Comparison of ENCODE assay signal across 19 mouse cellular contexts in genomic region chr6:39232617-39233016, GRCm38 (mm10). TPM values are rescaled to one million over a fixed set of nuclear protein-coding genes. Genes with fewer than 3 reads are reported as not detected.
A peak's percentile ranks its signal among the peaks of the same experiment; 100 is the strongest.
DNase-seq lines count a peak whose midpoint lies in the region; ATAC-seq and TF ChIP-seq lines count a peak whose summit lies in the region.
"Had no signal": no experiment of that assay in that cellular context is flagged by ENCODE, and none has a peak within 500 bp of the region (broad histone marks: within the 10 kb centered on the region; RNA-seq: fewer than 3 reads in every experiment).

No protein-coding gene starts in this region.

- 42% methylated on average over 4 of the region's 4 CpGs for WGBS in spleen, adult 2 months
- 86% methylated on average over 4 of the region's 4 CpGs for WGBS in hindbrain, embryonic 14.5 days

- peak; percentile 57 for ATAC-seq in common myeloid progenitor, adult 5-6 weeks (replicated peaks; ENCODE audit: low read depth, poor library complexity, severe bottlenecking)
- peak; percentile 47; the same call in 1 of the 2 replicates for ATAC-seq in megakaryocyte progenitor cell, adult 5-6 weeks (replicated peaks; ENCODE audit: poor library complexity)
- ATAC-seq in hindbrain, embryonic 14.5 days (ENCODE audit: low FRiP score) = no peak
- ATAC-seq: forebrain, embryonic 16.5 days had no signal

- H3K4me3 ChIP-seq in spleen, adult 2 months (ENCODE audit: extremely low read depth, insufficient read depth, insufficient read length) = no peak overlapping the region
- H3K4me3 ChIP-seq in hindbrain, embryonic 14.5 days (replicated peaks; ENCODE audit: low read length) = no peak overlapping the region
- H3K4me3 ChIP-seq: embryonic facial prominence, embryonic 13.5 days; forebrain, embryonic 12.5 days; heart, embryonic 10.5 days; hindbrain, embryonic 13.5 days had no signal

- no peak overlapping the region for H3K4me2 ChIP-seq in hindbrain, embryonic 14.5 days (replicated peaks)
- H3K4me2 ChIP-seq: embryonic facial prominence, embryonic 13.5 days; forebrain, embryonic 12.5 days; hindbrain, embryonic 13.5 days had no signal

- no peaks in the 10 kb centered on the region for H3K9me3 ChIP-seq in hindbrain, embryonic 14.5 days (ENCODE audit: control insufficient read depth, low read length)
- H3K9me3 ChIP-seq: embryonic facial prominence, embryonic 13.5 days; forebrain, embryonic 12.5 days; heart, embryonic 10.5 days; hindbrain, embryonic 13.5 days had no signal

- TF ChIP-seq POLR2A in spleen, adult 2 months (IDR thresholded peaks at IDR 0.05; ENCODE audit: low read depth, low read length) = no peak

- no peak for DNase-seq in spleen, adult 2 months (ENCODE audit: low read depth in 1 of 2, low spot score in 2 of 2)
- DNase-seq in spleen, postnatal 10 days (ENCODE audit: low spot score in 2 of 2) = no peak
- DNase-seq in gastrocnemius, postnatal 4 days (ENCODE audit: low spot score in 2 of 2) = no peak
- no peak for DNase-seq in hindbrain, embryonic 14.5 days (ENCODE audit: low spot score)
- no peak for DNase-seq in spleen, adult 18-20 months
- DNase-seq: adrenal gland, adult 2 months; adrenal gland, postnatal 25 days; cerebellum, adult 11-12 months; cerebellum, adult 9-10 months; cerebellum, postnatal 25 days; gastrocnemius, postnatal 14 days; heart, postnatal 10 days had no signal

- H3K27me3 ChIP-seq in spleen, adult 2 months (ENCODE audit: control insufficient read depth, insufficient read depth, low read length) = no peaks in the 10 kb centered on the region
- H3K27me3 ChIP-seq in hindbrain, embryonic 14.5 days (ENCODE audit: control insufficient read depth, insufficient read depth, low read length) = no peaks in the 10 kb centered on the region
- H3K27me3 ChIP-seq: embryonic facial prominence, embryonic 13.5 days had no signal

- H3K9ac ChIP-seq in hindbrain, embryonic 14.5 days = no peak overlapping the region
- H3K9ac ChIP-seq: embryonic facial prominence, embryonic 13.5 days; forebrain, embryonic 12.5 days; hindbrain, embryonic 13.5 days had no signal

- peaks cover 7% of the 10 kb centered on the region; the same call in 1 of the 2 replicates for H3K4me1 ChIP-seq in spleen, adult 2 months (ENCODE audit: control insufficient read depth, insufficient read depth, insufficient read length)
- no peaks in the 10 kb centered on the region for H3K4me1 ChIP-seq in hindbrain, embryonic 14.5 days (replicated peaks; ENCODE audit: control insufficient read depth, insufficient read depth, low read length)
- H3K4me1 ChIP-seq: forebrain, embryonic 12.5 days; heart, embryonic 10.5 days; hindbrain, embryonic 13.5 days had no signal

- TF ChIP-seq CTCF in spleen, adult 2 months (IDR thresholded peaks at IDR 0.05; ENCODE audit: extremely low read depth, insufficient read depth, insufficient read length, insufficient replicate concordance) = no peak

- peak overlapping the region; percentile 57 for H3K27ac ChIP-seq in spleen, adult 2 months (ENCODE audit: insufficient read depth, low read length)
- H3K27ac ChIP-seq in hindbrain, embryonic 14.5 days = no peak overlapping the region
- H3K27ac ChIP-seq: embryonic facial prominence, embryonic 13.5 days; forebrain, embryonic 12.5 days; heart, embryonic 10.5 days; hindbrain, embryonic 13.5 days had no signal

- H3K36me3 ChIP-seq in spleen, adult 2 months (ENCODE audit: control insufficient read depth, insufficient read depth, low read length) = no peaks in the 10 kb centered on the region
- H3K36me3 ChIP-seq in hindbrain, embryonic 14.5 days (replicated peaks; ENCODE audit: control insufficient read depth, insufficient read depth) = no peaks in the 10 kb centered on the region
- H3K36me3 ChIP-seq: embryonic facial prominence, embryonic 13.5 days; forebrain, embryonic 12.5 days; heart, embryonic 10.5 days; hindbrain, embryonic 13.5 days had no signal

RNA-seq across cellular contexts. Expression of gene Kdm7a, which starts 26.0 kb away (rescaled TPM):
- polyA plus RNA-seq in spleen, adult 2 months (2012; rRNA removed) = 4.5 TPM in 2 replicates
- 13.6 and 19.3 TPM in 2 replicates for total RNA-seq in common myeloid progenitor, adult 5-6 weeks (2017)
- 11.4 and 12.5 TPM in 2 replicates for total RNA-seq in megakaryocyte progenitor cell, adult 5-6 weeks (2015)
- total RNA-seq in megakaryocyte progenitor cell, adult 5-6 weeks (2017) = 9.0 and 11.4 TPM in 2 replicates
- 10 to 100 TPM; 13.4 to 14.6 TPM for total RNA-seq in gastrocnemius, postnatal 4 days (2021)
- polyA plus RNA-seq in hindbrain, embryonic 14.5 days (2014; fragmentation: Nextera tagmentation; extraction: Ambion mirVana) = 5.5 TPM in 2 replicates
